Mouse (Mus musculus) hindbrain, embryonic 15.5 days (tissue): ENCODE results near the gene Birc3. TPM values are rescaled to one million over a fixed set of nuclear protein-coding genes. Genes with fewer than 3 reads are reported as not detected.
A peak's percentile ranks its signal among the peaks of the same experiment; 100 is the strongest.

Experiments used
- ATAC-seq: fragments of 200-750 bp; cut with Nextera tagmentation; 2 replicates; pipeline ENCODE4 v1.8.0; 2017; ENCODE audit warnings: low read depth, moderate number of reproducible peaks, moderate TSS enrichment; ENCODE audit not compliant: low FRiP score
- H3K27ac ChIP-seq: fragments of 300-500 bp; sonication (generic); replicated peaks from 2 replicates; pipeline ENCODE4 v1.5.1; 2015; ENCODE audit warnings: mild to moderate bottlenecking, inconsistent platforms
- H3K27me3 ChIP-seq: fragments of 300-500 bp; sonication (generic); 2 replicates; pipeline ENCODE4 v1.6.1; 2015; ENCODE audit warnings: control low read depth, inconsistent platforms
- H3K36me3 ChIP-seq: fragments of 300-500 bp; sonication (generic); 2 replicates; pipeline ENCODE4 v1.6.1; 2015; ENCODE audit warnings: control low read depth, inconsistent platforms
- H3K4me1 ChIP-seq: fragments of 300-500 bp; sonication (generic); replicated peaks from 2 replicates; pipeline ENCODE4 v1.6.1; 2015; ENCODE audit warnings: control low read depth, inconsistent platforms
- H3K4me2 ChIP-seq: fragments of 300-500 bp; sonication (generic); 2 replicates; pipeline ENCODE4 v1.6.1; 2015; ENCODE audit warnings: moderate library complexity, mild to moderate bottlenecking, inconsistent platforms
- H3K4me3 ChIP-seq: fragments of 300-500 bp; sonication (generic); 2 replicates; pipeline ENCODE4 v1.5.1; 2015; ENCODE audit warnings: mild to moderate bottlenecking, inconsistent platforms
- H3K9ac ChIP-seq: fragments of 300-500 bp; sonication (generic); 2 replicates; pipeline ENCODE4 v1.6.1; 2015; ENCODE audit warnings: inconsistent platforms
- H3K9me3 ChIP-seq: fragments of 300-500 bp; sonication (generic); 2 replicates; pipeline ENCODE4 v1.6.1; 2016; ENCODE audit warnings: control low read depth, inconsistent platforms
- WGBS: fragments of 180-500 bp; shearing (Covaris S2); methylation state at CpG from one replicate; pipeline ENCODE4 v1.1.7; 2015; 5-methylcytosine and 5-hydroxymethylcytosine counted together
- polyA plus RNA-seq: library from polyadenylated mRNA; unstranded; fragments of >200 nt; fragmentation: Nextera tagmentation; extraction: Ambion mirVana; gene quantifications from 2 replicates; pipeline ENCODE4 v1.2.1, GENCODE M21; 2015

The Birc3 gene
- polyA plus RNA-seq, 1 experiment from 2014 or later = 2.2 TPM

DNA sequence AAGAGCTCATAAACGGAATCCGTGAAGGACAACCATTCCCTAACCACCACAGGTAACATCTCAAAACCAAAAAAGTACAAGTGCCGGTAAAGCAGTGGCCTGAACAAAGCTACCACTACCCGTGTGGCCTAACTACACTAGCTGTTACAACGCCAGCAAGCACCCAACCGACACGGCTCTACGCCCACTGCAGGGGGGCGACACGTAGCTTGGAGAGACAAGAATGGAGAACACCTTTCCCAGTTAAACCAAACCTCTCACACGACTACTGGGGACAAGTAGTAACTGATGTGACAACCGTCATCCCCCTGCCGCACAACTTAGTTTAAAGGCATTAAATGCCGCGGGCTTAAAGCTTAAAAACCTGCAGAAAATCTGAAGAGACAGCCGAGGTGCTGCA, 36.7 kb downstream of the Birc3 start:
- Histone ChIP-seq H3K4me2 (peak overlapping the region; percentile 79), H3K27me3 (no peaks in the 10 kb centered on the region), H3K9me3 (no peaks in the 10 kb centered on the region), H3K4me3 (peak overlapping the region; percentile 60), H3K4me1 (peaks cover 46% of the 10 kb centered on the region), H3K36me3 (peaks cover 8% of the 10 kb centered on the region), H3K27ac (peak overlapping the region; percentile 98), H3K9ac (peak overlapping the region; percentile 85)
- ATAC-seq = peak; percentile 23
- WGBS = under 1% methylated on average over 16 of the region's 16 CpGs

DNA sequence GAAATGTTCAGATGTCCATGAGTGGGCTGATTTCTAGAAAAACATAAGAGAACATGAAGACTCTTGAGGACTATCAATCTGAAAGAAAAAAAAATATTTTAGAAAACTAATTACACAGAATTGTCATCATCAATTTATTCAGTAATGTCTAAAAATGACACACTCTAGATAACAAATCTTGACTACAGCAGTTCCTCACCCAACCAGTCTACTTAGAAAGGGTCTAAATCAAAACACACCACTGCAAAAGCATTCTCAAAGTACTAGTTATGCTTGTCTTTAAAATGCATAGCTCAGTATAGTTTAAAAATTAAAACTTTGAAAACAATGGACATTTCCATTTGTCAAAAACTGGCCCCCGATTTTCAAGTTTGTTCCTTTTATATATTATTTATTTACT, 37.7 kb downstream of the Birc3 start:
- Histone ChIP-seq H3K36me3 (peaks cover 8% of the 10 kb centered on the region), H3K9ac (no peak overlapping the region), H3K27ac (no peak overlapping the region), H3K4me3 (0 out of 2 replicates have a peak overlapping the region, but pooled peaks have one; percentile 60), H3K4me2 (peak overlapping the region; percentile 79), H3K9me3 (no peaks in the 10 kb centered on the region), H3K4me1 (peaks cover 52% of the 10 kb centered on the region), H3K27me3 (no peaks in the 10 kb centered on the region)
- WGBS = 92% methylated on average over 1 of the region's 1 CpGs
- no peak for ATAC-seq

DNA sequence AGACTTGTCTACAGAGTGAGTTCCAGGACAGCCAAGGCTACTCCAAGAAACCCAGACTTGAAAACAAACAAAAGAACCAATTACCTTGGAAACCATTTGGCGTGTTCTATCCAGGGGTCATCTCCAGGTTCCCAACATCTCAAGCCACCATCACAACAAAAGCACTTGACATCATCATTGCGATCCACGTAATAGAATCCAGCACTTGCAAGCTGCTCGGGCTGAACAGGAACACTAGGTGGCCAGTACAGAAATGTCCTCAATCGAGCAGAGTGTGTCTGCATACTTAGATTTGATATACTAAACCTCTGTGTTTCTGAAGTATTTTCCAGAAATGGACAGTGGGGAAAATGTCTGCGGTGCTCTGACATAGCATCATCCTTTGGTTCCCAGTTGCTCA, 39.6 kb downstream of the Birc3 start:
- WGBS = 93% methylated on average over 6 of the region's 6 CpGs
- Histone ChIP-seq H3K9me3 (no peaks in the 10 kb centered on the region), H3K4me3 (no peak overlapping the region), H3K4me1 (peaks cover 62% of the 10 kb centered on the region), H3K36me3 (peaks cover 8% of the 10 kb centered on the region), H3K4me2 (peak overlapping the region; percentile 40), H3K27me3 (no peaks in the 10 kb centered on the region), H3K9ac (no peak overlapping the region), H3K27ac (no peak overlapping the region)
- no peak for ATAC-seq

DNA sequence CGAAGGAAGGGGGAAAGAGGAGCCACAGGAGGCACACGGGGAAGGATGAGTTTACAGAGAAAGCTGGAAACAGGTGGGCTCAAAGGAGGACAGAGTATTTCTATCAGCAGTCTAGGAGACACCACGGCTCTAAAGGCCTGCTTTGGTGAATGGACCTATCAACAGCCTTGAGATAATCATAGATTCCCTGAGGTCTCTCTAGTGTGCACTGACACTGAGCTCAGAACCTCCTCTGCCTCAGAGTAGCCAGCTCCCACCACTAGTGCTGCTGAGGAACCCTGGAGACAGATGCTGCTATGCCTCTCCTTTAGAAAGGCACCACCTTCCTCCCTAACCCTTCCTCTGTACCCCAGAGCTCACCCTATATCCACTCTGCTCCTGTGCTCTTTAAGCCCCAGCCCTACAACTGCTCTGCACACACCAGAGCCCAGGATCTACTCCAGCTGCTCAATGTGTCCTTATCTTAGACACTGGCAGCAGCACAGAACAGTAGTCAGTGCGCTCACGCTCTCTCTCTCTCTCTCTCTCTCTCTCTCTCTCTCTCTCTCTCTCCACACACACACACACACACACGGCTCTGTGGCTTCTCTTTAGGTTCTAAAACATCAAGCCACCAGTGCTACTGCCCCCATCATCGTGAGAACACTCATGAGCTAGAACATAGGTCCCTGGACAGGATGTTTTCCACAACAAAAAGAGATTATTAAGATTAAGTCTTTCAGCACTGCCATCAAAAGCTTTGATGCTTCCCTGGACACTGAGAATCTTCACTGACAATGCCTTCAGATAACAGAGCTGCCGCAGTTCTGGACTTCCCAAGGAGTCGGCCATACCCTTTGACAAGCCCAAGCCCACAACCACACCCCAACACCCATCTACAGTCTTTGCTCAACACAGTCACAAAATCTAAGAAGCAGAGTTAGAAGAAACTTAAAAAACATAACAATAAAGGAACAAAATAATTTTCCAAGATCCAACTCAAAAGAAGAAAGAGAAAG, 43.2 kb downstream of the Birc3 start:
- Histone ChIP-seq H3K27ac (no peak overlapping the region), H3K27me3 (no peaks in the 10 kb centered on the region), H3K36me3 (peaks cover 16% of the 10 kb centered on the region), H3K4me3 (no peak overlapping the region), H3K4me1 (peaks cover 48% of the 10 kb centered on the region), H3K9ac (no peak overlapping the region), H3K4me2 (peak overlapping the region; percentile 38; the same call in 1 of the 2 replicates), H3K9me3 (no peaks in the 10 kb centered on the region)
- ATAC-seq = 0 out of 2 replicates have a peak, but pooled peaks have one; percentile 45
- WGBS = 85% methylated on average over 9 of the region's 9 CpGs

DNA sequence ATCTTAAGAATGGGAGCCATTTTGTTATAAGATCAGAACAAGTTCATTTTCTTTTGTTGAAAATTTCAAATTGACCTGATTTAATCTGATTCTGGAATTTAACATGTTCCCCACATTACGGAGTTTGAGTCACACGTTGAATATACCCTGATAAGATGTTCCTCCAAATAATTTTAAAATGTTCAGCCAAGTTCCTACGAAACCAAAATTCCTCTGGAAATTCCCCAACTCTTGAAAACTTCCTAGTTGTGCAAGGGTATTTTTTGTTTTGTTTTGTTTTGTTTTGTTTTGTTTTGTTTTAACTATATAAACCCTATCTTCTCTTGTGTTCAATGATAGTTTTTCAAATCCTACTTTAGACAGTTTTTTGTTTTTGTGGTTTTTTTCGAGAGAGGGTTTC, 44.3 kb downstream of the Birc3 start:
- H3K9ac ChIP-seq = no peak overlapping the region

DNA sequence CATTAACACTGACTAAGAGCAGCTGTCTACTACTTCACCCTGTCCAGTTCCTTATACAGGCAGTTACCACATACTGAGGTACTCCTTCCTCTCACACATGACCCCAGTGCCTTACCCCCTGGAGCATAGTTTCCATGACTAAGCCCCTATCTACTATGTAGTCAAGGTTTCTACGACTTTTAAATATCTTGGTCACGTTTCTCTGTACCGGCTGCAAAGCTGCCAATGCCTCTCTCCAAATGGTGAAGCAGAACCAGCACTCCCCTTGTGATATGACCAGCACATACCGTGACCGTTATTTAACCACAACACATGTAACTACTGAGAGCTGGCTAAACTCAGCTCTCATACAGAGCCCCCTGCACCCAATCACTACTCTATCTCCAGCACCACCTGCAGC, 48.1 kb downstream of the Birc3 start:
- 92% methylated on average over 5 of the region's 5 CpGs for WGBS
- H3K27ac ChIP-seq = no peak overlapping the region
- H3K4me2 ChIP-seq = no peak overlapping the region
- H3K36me3 ChIP-seq = peaks cover 23% of the 10 kb centered on the region
- H3K9ac ChIP-seq = no peak overlapping the region
- H3K4me1 ChIP-seq = peaks cover 6% of the 10 kb centered on the region
- H3K4me3 ChIP-seq = no peak overlapping the region
- ATAC-seq = no peak
- no peaks in the 10 kb centered on the region for H3K27me3 ChIP-seq
- H3K9me3 ChIP-seq = no peaks in the 10 kb centered on the region

More for the DNA sequence above, 44.3 kb downstream of the Birc3 start:
- H3K27me3 ChIP-seq = no peaks in the 10 kb centered on the region
- H3K4me2 ChIP-seq = no peak overlapping the region
- no peak overlapping the region for H3K4me3 ChIP-seq
- H3K27ac ChIP-seq = no peak overlapping the region
- 97% methylated on average over 4 of the region's 4 CpGs for WGBS
- H3K9me3 ChIP-seq = no peaks in the 10 kb centered on the region
- H3K4me1 ChIP-seq = peaks cover 38% of the 10 kb centered on the region
- ATAC-seq = no peak
- H3K36me3 ChIP-seq = peaks cover 11% of the 10 kb centered on the region

DNA sequence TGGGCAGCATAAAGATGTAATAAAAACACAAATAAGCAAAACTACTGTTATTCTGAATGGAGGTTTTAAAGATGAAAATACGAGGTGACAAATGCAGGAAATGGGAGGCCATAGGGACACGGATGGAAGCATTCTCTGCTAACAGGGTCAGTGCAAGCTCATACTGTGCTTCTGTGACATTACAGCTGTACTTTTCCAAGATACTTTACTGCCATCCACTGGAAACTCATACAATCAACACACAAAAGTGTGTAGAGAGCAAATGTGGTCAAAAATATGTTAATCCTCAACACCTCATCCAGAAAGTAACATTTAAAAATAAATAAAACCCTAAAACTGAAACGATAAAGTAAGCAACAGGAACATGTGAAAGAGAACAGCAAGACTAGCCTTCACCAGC, 50.2 kb downstream of the Birc3 start:
- H3K36me3 ChIP-seq = peaks cover 40% of the 10 kb centered on the region
- WGBS = 85% methylated on average over 3 of the region's 3 CpGs
- ATAC-seq = no peak

DNA sequence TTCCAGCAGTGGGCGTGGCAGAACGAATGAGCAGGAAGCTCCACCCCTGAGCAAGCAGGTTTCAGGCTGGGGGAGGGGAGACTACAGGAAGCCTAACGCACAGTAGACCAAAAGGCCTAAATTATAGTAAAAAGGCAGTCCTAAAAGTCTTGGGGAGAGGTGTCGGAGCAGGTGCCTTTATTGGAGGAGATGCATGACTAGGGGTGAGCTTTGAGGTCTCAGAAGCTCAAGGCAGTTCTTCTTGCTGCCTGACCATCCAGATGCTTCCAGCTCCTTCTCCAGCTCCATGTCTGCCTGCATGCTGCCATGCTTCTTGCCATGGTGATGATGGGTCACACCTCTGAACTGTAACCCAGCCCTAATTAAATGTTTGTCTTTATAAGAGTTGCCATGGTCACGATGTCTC, 67.9 kb downstream of the Birc3 start:
- no peak overlapping the region for H3K9ac ChIP-seq
- no peaks in the 10 kb centered on the region for H3K4me1 ChIP-seq
- no peak overlapping the region for H3K4me3 ChIP-seq
- no peak overlapping the region for H3K27ac ChIP-seq
- ATAC-seq = no peak
- H3K27me3 ChIP-seq = no peaks in the 10 kb centered on the region
- 65% methylated on average over 5 of the region's 5 CpGs for WGBS
- H3K9me3 ChIP-seq = no peaks in the 10 kb centered on the region; the same call in 1 of the 2 replicates
- no peaks in the 10 kb centered on the region for H3K36me3 ChIP-seq
- no peak overlapping the region for H3K4me2 ChIP-seq

More for the DNA sequence above, 50.2 kb downstream of the Birc3 start:
- no peaks in the 10 kb centered on the region for H3K4me1 ChIP-seq
- H3K4me2 ChIP-seq = no peak overlapping the region
- no peak overlapping the region for H3K27ac ChIP-seq
- H3K9ac ChIP-seq = no peak overlapping the region
- no peak overlapping the region for H3K4me3 ChIP-seq
- no peaks in the 10 kb centered on the region for H3K9me3 ChIP-seq
- no peaks in the 10 kb centered on the region for H3K27me3 ChIP-seq

Other genes starting within 250 kb of the Birc3 start
- not detected in 2 replicates for gene Mmp20, start 245.0 kb downstream of the Birc3 start, polyA plus RNA-seq
- not detected in 2 replicates for gene Mmp7, start 181.1 kb downstream of the Birc3 start, polyA plus RNA-seq
- 22.7 and 23.7 TPM in 2 replicates for gene Tmem123, start 109.1 kb downstream of the Birc3 start, polyA plus RNA-seq
- 35.0 and 44.8 TPM in 2 replicates for gene Birc2, start 36.1 kb downstream of the Birc3 start, polyA plus RNA-seq
- 8.3 and 11.0 TPM in 2 replicates for gene Yap1, start 131.4 kb upstream of the Birc3 start, polyA plus RNA-seq
- gene Cfap300, start 169.6 kb upstream of the Birc3 start, polyA plus RNA-seq = 16.0 and 16.7 TPM in 2 replicates